Mouse (Mus musculus) CH12.LX (cell line): ENCODE results near the gene Pdia6. TPM values are rescaled to one million over a fixed set of nuclear protein-coding genes. Genes with fewer than 3 reads are reported as not detected.

Experiments
- DNase-seq: peaks from one replicate; pipeline ENCODE4 v3.0.0-alpha.2; 2013; ENCODE audit errors: extremely low read depth
- H3K27ac ChIP-seq: 2 replicates; pipeline ENCODE4 v1.5.1; 2012; ENCODE audit warnings: low read depth, mild to moderate bottlenecking, control low read depth, moderate library complexity; ENCODE audit not compliant: insufficient read depth
- H3K27me3 ChIP-seq: replicated peaks from 2 replicates; pipeline ENCODE3; 2012; ENCODE audit warnings: inconsistent platforms
- H3K36me3 ChIP-seq, 2 experiments: replicated peaks in 1 of 2; 2 replicates each; pipeline versions ENCODE3 to v1.6.1; 2012; ENCODE audit warnings: inconsistent platforms in 1 of 2, low read length in 1 of 2, mild to moderate bottlenecking in 1 of 2, mixed read lengths in 1 of 2, moderate library complexity in 1 of 2; ENCODE audit not compliant: control insufficient read depth in 1 of 2, insufficient read depth in 1 of 2
- H3K4me1 ChIP-seq, 2 experiments: 2 replicates each; pipeline ENCODE4 v1.6.1; 2012; ENCODE audit warnings: inconsistent platforms in 1 of 2, moderate library complexity in 1 of 2; ENCODE audit not compliant: insufficient read depth in 2 of 2, control insufficient read depth in 1 of 2
- H3K4me2 ChIP-seq: 2 replicates; pipeline ENCODE4 v1.6.1; 2012; ENCODE audit warnings: low read depth, mild to moderate bottlenecking, control low read depth; ENCODE audit not compliant: poor library complexity, insufficient read depth, severe bottlenecking
- H3K4me3 ChIP-seq, 3 experiments: fragments of 150-350 bp in 1 of 3; sonication (generic) in 1 of 3; replicated peaks in 1 of 3; 2 replicates each; pipeline versions ENCODE3 to v1.5.1; 2011 to 2012; ENCODE audit warnings: low read depth in 2 of 3, low read length in 2 of 3, mild to moderate bottlenecking in 2 of 3, moderate library complexity in 2 of 3, control low read depth in 1 of 3, improper control_type of control experiment in 1 of 3, inconsistent platforms in 1 of 3, mixed read lengths in 1 of 3; ENCODE audit not compliant: poor library complexity in 1 of 3
- H3K79me2 ChIP-seq: replicated peaks from 2 replicates; pipeline ENCODE4 v1.6.1; 2012; ENCODE audit warnings: mild to moderate bottlenecking, moderate library complexity; ENCODE audit not compliant: control insufficient read depth, poor library complexity, insufficient read depth, severe bottlenecking; ENCODE audit errors: extremely low read depth
- H3K9ac ChIP-seq: 2 replicates; pipeline ENCODE4 v1.6.1; 2012; ENCODE audit warnings: low read depth, mild to moderate bottlenecking, control low read depth, moderate library complexity; ENCODE audit not compliant: insufficient read depth
- H3K9me3 ChIP-seq: replicated peaks from 2 replicates; pipeline ENCODE3; 2012; ENCODE audit warnings: low read length, inconsistent platforms, mixed read lengths
- CHD2 ChIP-seq: IDR thresholded peaks from 2 replicates; pipeline ENCODE4 v1.6.1; 2011; ENCODE audit warnings: low read length, improper control_type of control experiment
- GABPA ChIP-seq: IDR thresholded peaks from 2 replicates; pipeline ENCODE4 v1.6.1; 2012; ENCODE audit warnings: low read depth, low read length, improper control_type of control experiment, inconsistent platforms; ENCODE audit not compliant: insufficient replicate concordance
- HCFC1 ChIP-seq: IDR thresholded peaks from 2 replicates; pipeline ENCODE4 v1.6.1; 2012; ENCODE audit warnings: low read depth, mild to moderate bottlenecking, inconsistent platforms, low read length, improper control_type of control experiment
- JUND ChIP-seq: conservative IDR thresholded peaks from 2 replicates; pipeline ENCODE4 v1.6.1; 2011; ENCODE audit warnings: low read depth, low read length, improper control_type of control experiment
- MAFK ChIP-seq: IDR thresholded peaks from 2 replicates; pipeline ENCODE4 v1.6.1; 2011; ENCODE audit warnings: low read length, improper control_type of control experiment; ENCODE audit not compliant: insufficient replicate concordance
- MEF2A ChIP-seq: IDR thresholded peaks from 2 replicates; pipeline ENCODE4 v1.6.1; 2014; ENCODE audit warnings: low read depth, mild to moderate bottlenecking, inconsistent platforms, low read length, improper control_type of control experiment, borderline replicate concordance
- NELFE ChIP-seq: IDR thresholded peaks from 2 replicates; pipeline ENCODE4 v1.6.1; 2011; ENCODE audit warnings: low read depth, low read length, improper control_type of control experiment
- PAX5 ChIP-seq: IDR thresholded peaks from 2 replicates; pipeline ENCODE4 v1.6.1; 2012; ENCODE audit warnings: low read length, inconsistent platforms, mixed read lengths
- SMC3 ChIP-seq: IDR thresholded peaks from 2 replicates; pipeline ENCODE4 v1.6.1; 2011; ENCODE audit warnings: low read depth, low read length, improper control_type of control experiment
- TCF12 ChIP-seq: IDR thresholded peaks from 2 replicates; pipeline ENCODE4 v1.6.1; 2014; ENCODE audit warnings: low read depth, mild to moderate bottlenecking, inconsistent platforms, low read length, improper control_type of control experiment
- UBTF ChIP-seq: IDR thresholded peaks from 2 replicates; pipeline ENCODE4 v1.6.1; 2012; ENCODE audit warnings: low read depth, mild to moderate bottlenecking, inconsistent platforms, low read length, improper control_type of control experiment, moderate library complexity
- ZMIZ1 ChIP-seq: IDR thresholded peaks from 2 replicates; pipeline ENCODE4 v1.6.1; 2012; ENCODE audit warnings: low read depth, mild to moderate bottlenecking, inconsistent platforms, low read length, improper control_type of control experiment
- ZNF384 ChIP-seq: IDR thresholded peaks from 2 replicates; pipeline ENCODE4 v1.6.1; 2012; ENCODE audit warnings: low read depth, low read length, improper control_type of control experiment, inconsistent platforms
- dilution Hi-C: fragments of 300-500 bp; cut with MboI; formaldehyde crosslinking; loops from 2 replicates; pipeline ENCODE4 v1.14.3; 2020; ENCODE audit warnings: low sequenced_read_pairs; ENCODE audit not compliant: extremely low pct_unique_long_range_greater_than_20kb, extremely low pct_ligation_motif_present
- in situ Hi-C: fragments of 300-500 bp; cut with MboI; formaldehyde crosslinking; loops from 3 replicates; pipeline ENCODE4 v1.14.3; 2019; ENCODE audit warnings: low sequenced_read_pairs, low pct_ligation_motif_present, low pct_unique_long_range_greater_than_20kb, mixed read lengths
- polyA plus RNA-seq: library from polyadenylated mRNA; unstranded; fragments of >175 nt; gene quantifications from 2 replicates; pipeline ENCODE4 v1.2.1, GENCODE M21; 2012; ENCODE audit warnings: low read depth; ENCODE audit not compliant: insufficient read length
- total RNA-seq, 2 experiments: library from RNA; depleted of rRNA; stranded (reverse); fragments of 300-350 nt in 1 of 2; fragments of >200 nt in 1 of 2; gene quantifications; 2 replicates each; pipeline ENCODE4 v1.2.3; 2012 to 2014

Gene Pdia6
- total and polyA plus RNA-seq, 3 experiments, result 359 to 408 (median 382) TPM

DNA sequence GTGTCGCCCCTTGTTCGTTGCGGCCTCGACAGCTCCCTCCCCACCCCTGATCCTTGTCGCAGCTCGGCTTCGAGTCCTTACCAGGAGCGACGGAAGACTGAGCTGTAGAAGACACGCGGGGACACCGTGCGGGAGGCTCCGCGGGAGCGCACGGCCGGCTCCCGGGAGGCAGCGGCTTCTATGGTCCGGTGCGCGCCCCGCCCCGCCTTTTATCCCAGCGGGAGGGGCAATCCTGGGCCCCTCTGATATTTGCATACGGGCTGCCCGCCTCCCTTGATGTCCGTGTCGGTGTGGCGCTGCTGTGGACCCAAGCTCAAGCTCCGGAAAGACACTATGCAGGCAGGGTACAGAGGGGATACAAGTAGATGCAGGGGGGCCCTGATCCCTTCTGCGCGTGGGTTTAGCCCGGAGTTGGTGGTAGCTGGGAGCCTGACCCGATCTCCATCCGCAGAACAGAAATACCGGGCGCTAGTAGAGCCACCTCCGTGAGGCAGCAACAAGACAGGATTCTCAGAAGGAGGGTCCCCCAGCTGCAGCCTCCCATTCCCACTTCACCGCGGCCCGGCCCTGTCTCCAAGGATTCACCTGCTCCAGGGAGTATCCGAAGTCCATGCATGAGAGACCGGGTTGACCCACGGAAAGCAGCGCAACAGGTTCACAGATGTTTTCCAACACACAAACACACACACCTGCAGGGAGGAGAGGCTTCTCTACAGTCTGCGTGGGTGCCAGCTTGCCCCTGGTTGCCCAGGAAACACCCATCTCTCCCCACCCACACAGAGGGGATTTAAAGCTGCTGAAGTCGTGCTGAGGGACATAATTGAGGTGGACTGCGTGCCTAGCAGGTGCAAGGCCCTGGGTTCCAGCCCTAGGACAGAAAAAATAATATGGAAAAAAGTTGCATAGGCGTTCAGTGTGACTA is 58.5 kb downstream of the Pdia6 start:
- Histone ChIP-seq H3K4me3 (peak overlapping the region in 1 of 3 experiments; percentile 40), H3K27ac (no peak overlapping the region), H3K36me3 (no peaks in the 10 kb centered on the region), H3K4me2 (peak overlapping the region; percentile 65), H3K9me3 (no peaks in the 10 kb centered on the region), H3K79me2 (no peaks in the 10 kb centered on the region), H3K4me1 (peaks cover 0 to 6% of the 10 kb centered on the region in 2 experiments; a peak in 3 of 4 replicates), H3K27me3 (peaks cover 7% of the 10 kb centered on the region), H3K9ac (0 out of 2 replicates have a peak overlapping the region, but pooled peaks have one; percentile 5)
- dilution Hi-C loops (no loop called here), in situ Hi-C loops (no loop called here)
- no peak for DNase-seq
- no peak for TF ChIP-seq ZNF384

DNA sequence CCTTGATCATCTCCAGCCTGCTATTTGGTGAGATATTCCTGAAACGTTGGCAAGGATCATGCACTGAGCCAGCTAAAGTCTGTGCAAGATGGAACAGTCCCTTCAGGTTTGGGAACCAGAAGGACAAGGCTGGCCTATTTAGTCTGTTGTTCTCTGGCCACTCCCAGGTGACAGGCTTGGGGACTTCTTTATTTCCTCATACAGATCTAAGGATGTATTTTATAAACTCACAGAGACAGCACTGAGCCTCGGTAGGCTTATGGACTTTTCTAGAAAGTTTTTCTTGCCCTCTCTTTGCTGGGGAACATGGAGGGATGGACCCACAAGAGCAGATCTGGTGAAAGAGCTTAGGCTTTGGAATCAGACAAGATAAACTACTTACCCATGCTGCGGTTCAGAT is 62.9 kb downstream of the Pdia6 start, which contains the start of gene Atp6v1c2:
Gene Atp6v1c2, minus strand, starts transcription at position 101 of the 400 bp plus-strand sequence.
- dilution Hi-C loops, result no loop called here
- H3K36me3 ChIP-seq, result no peaks in the 10 kb centered on the region
- H3K4me2 ChIP-seq, result peak within 1 kb of the TSS; percentile 9; the same call in 1 of the 2 replicates
- no peak within 1 kb of the TSS for H3K9ac ChIP-seq
- H3K9me3 ChIP-seq, result no peaks in the 10 kb centered on the region
- H3K27ac ChIP-seq, result no peak within 1 kb of the TSS
- H3K4me1 ChIP-seq, result peaks cover 0 to 5% of the 10 kb centered on the region in 2 experiments; a peak in 3 of 4 replicates
- H3K27me3 ChIP-seq, result peaks cover 8% of the 10 kb centered on the region
- TF ChIP-seq NELFE (no peak), MAFK (no peak), PAX5 (no peak), SMC3 (no peak), ZMIZ1 (no peak), CHD2 (no peak), GABPA (no peak), HCFC1 (no peak), JUND (no peak), TCF12 (no peak), MEF2A (no peak), UBTF (no peak)
- no peaks in the 10 kb centered on the region for H3K79me2 ChIP-seq
- no peak within 1 kb of the TSS for H3K4me3 ChIP-seq
- no peak for DNase-seq
- in situ Hi-C loops, result no loop called here
